8 mouse cellular contexts compared by ENCODE assay signal in the genomic region with DNA sequence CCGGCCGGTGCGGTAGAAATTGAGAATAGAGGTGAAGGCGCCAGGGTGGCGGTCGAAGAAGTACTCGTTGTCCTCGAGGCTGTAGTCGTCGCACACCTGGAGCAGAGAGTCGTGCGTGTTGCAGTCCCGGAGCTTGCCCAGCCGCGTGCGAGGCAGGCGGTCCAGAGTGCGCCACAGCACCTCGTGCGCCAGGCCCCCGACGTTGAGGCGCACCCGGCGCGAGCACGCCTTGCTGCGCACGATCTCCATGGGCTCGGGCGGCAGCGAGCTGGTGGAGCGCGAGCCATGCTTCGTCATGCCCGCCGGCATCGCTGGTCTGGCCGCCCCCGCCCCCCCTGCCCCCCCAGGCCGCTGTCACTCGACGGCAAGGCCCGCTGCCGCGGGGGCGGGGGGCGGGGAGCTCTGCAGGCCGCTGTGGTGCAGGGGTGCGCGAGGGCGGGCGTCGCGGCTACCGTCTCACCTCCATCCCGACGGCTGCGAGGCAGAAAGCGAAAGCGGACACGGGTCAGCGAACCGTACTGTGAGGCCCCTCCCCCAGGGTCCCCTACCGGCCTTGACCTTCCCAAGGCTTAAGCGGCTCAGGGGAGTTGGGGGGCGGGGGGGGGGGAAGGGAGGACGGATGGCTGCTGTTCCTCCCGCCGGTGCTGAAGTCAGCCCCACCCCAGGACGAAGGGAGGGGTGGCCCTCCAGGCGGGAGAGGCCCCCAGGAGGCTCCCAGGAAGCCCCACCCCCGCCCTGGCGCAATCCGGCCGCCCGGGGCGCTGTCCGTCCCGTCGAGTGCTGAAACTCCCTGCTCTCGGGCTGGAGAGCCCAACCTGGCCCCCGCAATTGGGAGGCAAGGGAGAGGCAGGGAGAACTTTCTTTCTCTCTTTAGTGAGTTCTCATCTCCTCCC. TPM values are rescaled to one million over a fixed set of nuclear protein-coding genes. Genes with fewer than 3 reads are reported as not detected.
DNase-seq lines count a peak whose midpoint lies in the region; ATAC-seq lines count a peak whose summit lies in the region.

No protein-coding gene starts in this region.

- intact Hi-C loops in left cerebral cortex, postnatal 14 days (cut with DNase I), result loop anchor here (5.0 kb wide), 2 partner anchors 36 to 51 kb away; no protein-coding TSS in a partner anchor

- no peaks in the 10 kb centered on the region for H3K36me3 ChIP-seq in heart, embryonic 11.5 days (ENCODE audit: control insufficient read depth, insufficient read depth, low read length)
- H3K36me3 ChIP-seq in kidney, embryonic 14.5 days (ENCODE audit: control insufficient read depth, insufficient read depth, low read length), result no peaks in the 10 kb centered on the region

- peak overlapping the region; percentile 48 for H3K4me3 ChIP-seq in heart, embryonic 11.5 days (ENCODE audit: low read depth, low read length)
- peak overlapping the region; percentile 52 for H3K4me3 ChIP-seq in kidney, embryonic 14.5 days (ENCODE audit: low read length)

- peak; percentile 51 to 58 for DNase-seq in left cerebral cortex, postnatal 14 days (ENCODE audit: low spot score in 2 of 2)
- DNase-seq in left cerebral cortex, adult 8-10 months (ENCODE audit: low spot score in 2 of 2), result no peak
- DNase-seq in embryo, embryonic 9.5 days (ENCODE audit: extremely low spot score), result peak; percentile 83
- peak; percentile 79 for DNase-seq in lung, postnatal 25 days (ENCODE audit: low spot score)
- peak; percentile 76 for DNase-seq in retina, embryonic 14.5 days (ENCODE audit: low spot score)
- peak; percentile 82 for DNase-seq in urinary bladder, postnatal 10 days (ENCODE audit: low spot score)

- H3K27ac ChIP-seq in heart, embryonic 11.5 days (ENCODE audit: low read depth, low read length), result no peak overlapping the region
- no peak overlapping the region for H3K27ac ChIP-seq in kidney, embryonic 14.5 days (ENCODE audit: low read depth, low read length)

- H3K27me3 ChIP-seq in heart, embryonic 11.5 days (ENCODE audit: control insufficient read depth, insufficient read depth, low read length), result peaks cover 69% of the 10 kb centered on the region
- H3K27me3 ChIP-seq in kidney, embryonic 14.5 days (ENCODE audit: control insufficient read depth, insufficient read depth, low read length), result peaks cover 30% of the 10 kb centered on the region

- peak; percentile 52 for ATAC-seq in heart, embryonic 11.5 days (replicated peaks; ENCODE audit: insufficient number of reproducible peaks, low FRiP score, low TSS enrichment)
- ATAC-seq in kidney, embryonic 14.5 days (ENCODE audit: low FRiP score, low TSS enrichment), result peak; percentile 79

- no peaks in the 10 kb centered on the region for H3K9me3 ChIP-seq in heart, embryonic 11.5 days (replicated peaks; ENCODE audit: control insufficient read depth, low read length)
- no peaks in the 10 kb centered on the region for H3K9me3 ChIP-seq in kidney, embryonic 14.5 days (ENCODE audit: control insufficient read depth, low read length)

- peaks cover 13% of the 10 kb centered on the region for H3K4me1 ChIP-seq in heart, embryonic 11.5 days (ENCODE audit: control insufficient read depth, insufficient read depth, low read length)
- peaks cover 22% of the 10 kb centered on the region; the same call in 1 of the 2 replicates for H3K4me1 ChIP-seq in kidney, embryonic 14.5 days (ENCODE audit: control insufficient read depth, insufficient read depth, low read length)

- H3K9ac ChIP-seq in heart, embryonic 11.5 days (ENCODE audit: low read depth, low read length), result no peak overlapping the region
- H3K9ac ChIP-seq in kidney, embryonic 14.5 days (ENCODE audit: low read depth, low read length), result no peak overlapping the region

- 10% methylated on average over 71 of the region's 83 CpGs for WGBS in heart, embryonic 11.5 days (ENCODE audit: insufficient replicate concordance)
- WGBS in kidney, embryonic 14.5 days, result 19% methylated on average over 58 of the region's 83 CpGs

- H3K4me2 ChIP-seq in heart, embryonic 11.5 days, result peak overlapping the region; percentile 96
- H3K4me2 ChIP-seq in kidney, embryonic 14.5 days (replicated peaks; ENCODE audit: low read depth, low read length), result peak overlapping the region; percentile 96

RNA-seq across cellular contexts. Expression of gene Kcnb1, which starts 1.4 kb away (rescaled TPM):
- 100 to 1,000 TPM; 149 to 157 TPM for total RNA-seq in left cerebral cortex, postnatal 14 days (2021)
- 100 to 1,000 TPM; 158 to 198 (median 179) TPM for total RNA-seq in left cerebral cortex, adult 8-10 months (2022)
- 0.10 and 0.16 TPM in 2 replicates for polyA plus RNA-seq in heart, embryonic 11.5 days (2014; fragmentation: Nextera tagmentation; extraction: Ambion mirVana)
- 1.5 and 1.7 TPM in 2 replicates for polyA plus RNA-seq in kidney, embryonic 14.5 days (2014; fragmentation: Nextera tagmentation; extraction: Ambion mirVana)

RNA-seq across cellular contexts. Expression of gene Ptgis, which starts 51.8 kb away (rescaled TPM):
- total RNA-seq in left cerebral cortex, postnatal 14 days (2021), result 1 to 10 TPM; 2.7 to 3.2 TPM
- total RNA-seq in left cerebral cortex, adult 8-10 months (2022), result 1 to 10 TPM; 1.3 to 2.6 (median 2.1) TPM
- polyA plus RNA-seq in heart, embryonic 11.5 days (2014; fragmentation: Nextera tagmentation; extraction: Ambion mirVana), result 19.6 and 21.6 TPM in 2 replicates
- 15.5 and 18.0 TPM in 2 replicates for polyA plus RNA-seq in kidney, embryonic 14.5 days (2014; fragmentation: Nextera tagmentation; extraction: Ambion mirVana)

Comparison
In these comparisons a context has a peak if more than half of its experiments do, and no peak if none do; other contexts are left out.
1. DNase-seq: peak in left cerebral cortex, postnatal 14 days (2 of 2), embryo, embryonic 9.5 days (single experiment), lung, postnatal 25 days (single experiment), retina, embryonic 14.5 days (single experiment) and urinary bladder, postnatal 10 days (single experiment); none in left cerebral cortex, adult 8-10 months (0 of 2).